Mouse (Mus musculus) embryonic stem cell, embryonic (primary cell): ENCODE results near the gene Snx17.

Experiments used
- CTCF ChIA-PET, 4 experiments: fragments of 300-600 bp in 2 of 4; fragments of 350-600 bp in 2 of 4; sonication (Branson Sonifier 250); formaldehyde crosslinking; loops; one replicate each; lab custom pipeline; 2022; ENCODE audit warnings: inconsistent platforms in 2 of 4; lab: Charles Lee
- POLR2A ChIA-PET, 4 experiments: fragments of 300-600 bp in 2 of 4; fragments of 350-600 bp in 2 of 4; sonication (Branson Sonifier 250); formaldehyde crosslinking; loops; one replicate each; lab custom pipeline; 2022; ENCODE audit warnings: antibody characterized with exemption in 4 of 4, inconsistent platforms in 1 of 4; lab: Charles Lee

Snx17 gene

GRCm38 (mm10) chr5:31240637-31241521 lies 47.9 kb downstream of the Snx17 start, which contains the start of the genes Nrbp1 and Gm9970:
TSS of gene Nrbp1 (plus strand) at chr5:31240864.
TSS of gene Gm9970 (minus strand) at chr5:31241232.
- POLR2A ChIA-PET = interaction anchor here in 3 of 4 experiments (0.6 to 3.0 kb wide), 27 partner anchors 8 to 407 kb away, joined by 3 to 30 read pairs (median 3); partner anchors contain the start of genes Cad (in 2 of the 3), Gm29609 (in 2 of the 3), Gtf3c2 (in 2 of the 3) and Krtcap3 (in 2 of the 3)
- CTCF ChIA-PET = interaction anchor here in 3 of 4 experiments (0.5 to 1.6 kb wide), 6 partner anchors 12 to 219 kb away, joined by 3 to 9 read pairs (median 6); partner anchors contain the start of genes Atraid (in 1 of the 3) and Ppm1g (in 1 of the 3)

GRCm38 (mm10) chr5:31241522-31242034 lies 48.6 kb downstream of the Snx17 start:
- ChIA-PET CTCF (interaction anchor here in 2 of 4 experiments (0.6 to 1.6 kb wide), 5 partner anchors 12 to 193 kb away, joined by 3 to 9 read pairs (median 5); partner anchors contain the start of genes Atraid (in 1 of the 2) and Ppm1g (in 1 of the 2)), POLR2A (interaction anchor here (0.5 to 3.0 kb wide), 26 partner anchors 9 to 1183 kb away, joined by 3 to 30 read pairs (median 3); partner anchors contain the start of genes Krtcap3 (in 2 of the 4), Ppm1g (in 2 of the 4), Adgrf3 (in 1 of the 4) and Atraid (in 1 of the 4))

GRCm38 (mm10) chr5:31242191-31242590 lies 49.2 kb downstream of the Snx17 start:
- ChIA-PET CTCF (interaction anchor here in 1 of 4 experiments (1.4 to 1.6 kb wide), 3 partner anchors 11 to 86 kb away, joined by 3 to 9 read pairs (median 6); partner anchors contain the start of gene Ppm1g), POLR2A (interaction anchor here (0.5 to 3.0 kb wide), 15 partner anchors 9 to 1263 kb away, joined by 3 to 30 read pairs (median 4); partner anchors contain the start of genes Krtcap3 (in 2 of the 4), Atraid (in 1 of the 4), Eif2b4 (in 1 of the 4) and Mpv17 (in 1 of the 4))
